Mouse (Mus musculus): ENCODE data around the gene Tanc2. TPM values are rescaled to one million over a fixed set of nuclear protein-coding genes. Genes with fewer than 3 reads are reported as not detected.

Tanc2 gene
- polyA plus RNA-seq, 1 experiment: 52.1 TPM

Other genes with a start within 250 kb of the Tanc2 start
- 0.14 and 0.29 TPM in 2 replicates for gene March10, start 133.3 kb upstream of the Tanc2 start, polyA plus RNA-seq (2012; rRNA removed)

Measured in brain, embryonic 14.5 days (tissue).